In genomic region chr15:102981379-102982288, GRCm38 (mm10) we compare ENCODE assay signal across 8 mouse cellular contexts. TPM values are rescaled to one million over a fixed set of nuclear protein-coding genes. Genes with fewer than 3 reads are reported as not detected.
DNase-seq lines count a peak whose midpoint lies in the region; ATAC-seq and TF ChIP-seq lines count a peak whose summit lies in the region.

No protein-coding gene starts in this region.

- TF ChIP-seq CTCF in Patski (IDR thresholded peaks at IDR 0.05): no peak
- no peak for TF ChIP-seq CTCF in heart, postnatal 0 days (IDR thresholded peaks at IDR 0.05; ENCODE audit: low read depth)

- POLR2A ChIA-PET in Patski (lab: Charles Lee): interaction anchor here (1.0 kb wide), 1 partner anchor 112 kb away, joined by 3 read pairs; no protein-coding TSS in a partner anchor

- peak overlapping the region; percentile 35 for H3K4me2 ChIP-seq in heart, postnatal 0 days (ENCODE audit: low read depth, low read length)
- H3K4me2 ChIP-seq in liver, embryonic 11.5 days: peak overlapping the region; percentile 57

- no peaks in the 10 kb centered on the region for H3K36me3 ChIP-seq in heart, postnatal 0 days (replicated peaks; ENCODE audit: control insufficient read depth, insufficient read depth, low read length)
- H3K36me3 ChIP-seq in liver, embryonic 11.5 days (ENCODE audit: control insufficient read depth, insufficient read depth, low read length): no peaks in the 10 kb centered on the region

- ATAC-seq in Patski: peak; percentile 28
- no peak for ATAC-seq in heart, postnatal 0 days (ENCODE audit: insufficient read depth, low read depth)
- no peak for ATAC-seq in liver, embryonic 11.5 days (replicated peaks; ENCODE audit: low FRiP score)

- peaks cover 12% of the 10 kb centered on the region for H3K4me1 ChIP-seq in heart, postnatal 0 days (ENCODE audit: control insufficient read depth, insufficient read depth)
- H3K4me1 ChIP-seq in liver, embryonic 11.5 days (replicated peaks; ENCODE audit: control insufficient read depth, insufficient read depth, low read length): peaks cover 4% of the 10 kb centered on the region

- no peak for TF ChIP-seq EP300 in heart, postnatal 0 days (IDR thresholded peaks at IDR 0.05; ENCODE audit: low read depth)

- 1% methylated on average over 88 of the region's 88 CpGs for WGBS in heart, postnatal 0 days
- WGBS in liver, embryonic 11.5 days: under 1% methylated on average over 88 of the region's 88 CpGs

- CTCF ChIA-PET in Patski (lab: Charles Lee): interaction anchor here (0.9 to 8.2 kb wide), 5 partner anchors 15 to 197 kb away, joined by 3 to 63 read pairs (median 3); partner anchors contain the start of gene Hoxc10

- H3K27me3 ChIP-seq in Patski: no peaks in the 10 kb centered on the region
- peaks cover 99% of the 10 kb centered on the region for H3K27me3 ChIP-seq in heart, postnatal 0 days (ENCODE audit: control insufficient read depth, insufficient read depth, low read length)
- H3K27me3 ChIP-seq in liver, embryonic 11.5 days (replicated peaks; ENCODE audit: control insufficient read depth, insufficient read depth, low read length): peaks cover 100% of the 10 kb centered on the region

- in situ Hi-C loops in Patski (cut with MboI; ENCODE audit: low pct_unique_long_range_greater_than_20kb): loop anchor here (10.0 kb wide), 1 partner anchor 333 kb away; the partner anchor contains the start of gene Gpr84

- peak overlapping the region; percentile 29 for H3K4me3 ChIP-seq in heart, postnatal 0 days (ENCODE audit: low read depth, low read length)
- peak overlapping the region; percentile 33 for H3K4me3 ChIP-seq in liver, embryonic 11.5 days (ENCODE audit: low read depth, low read length)

- no peaks in the 10 kb centered on the region for H3K9me3 ChIP-seq in heart, postnatal 0 days (replicated peaks; ENCODE audit: control insufficient read depth, low read length)
- no peaks in the 10 kb centered on the region for H3K9me3 ChIP-seq in liver, embryonic 11.5 days (ENCODE audit: control insufficient read depth, low read length)

- DNase-seq in heart, adult 11 months: peak; percentile 90
- no peak for DNase-seq in heart, postnatal 4 days
- DNase-seq in Patski (ENCODE audit: low read depth, low spot score): no peak
- no peak for DNase-seq in heart, postnatal 0 days (ENCODE audit: low spot score)
- DNase-seq in liver, embryonic 11.5 days (ENCODE audit: low spot score): no peak
- no peak for DNase-seq in natural killer cell, adult 2 months (ENCODE audit: low spot score in 2 of 2)
- no peak for DNase-seq in urinary bladder, postnatal 36 days (ENCODE audit: low spot score in 2 of 2)
- no peak for DNase-seq in adrenal gland, postnatal 25 days

- H3K9ac ChIP-seq in heart, postnatal 0 days (replicated peaks; ENCODE audit: low read depth, low read length): no peak overlapping the region
- H3K9ac ChIP-seq in liver, embryonic 11.5 days (ENCODE audit: low read depth, low read length): no peak overlapping the region

- no peak overlapping the region for H3K27ac ChIP-seq in heart, postnatal 0 days (ENCODE audit: low read depth)
- H3K27ac ChIP-seq in liver, embryonic 11.5 days (ENCODE audit: low read depth, low read length): no peak overlapping the region

RNA-seq across cellular contexts. Expression of gene Hoxc9, which starts 5.4 kb away (rescaled TPM):
- total RNA-seq in heart, postnatal 4 days (2021): not detected
- 5.8 TPM for polyA plus RNA-seq in Patski (2021)
- not detected in 2 replicates for total RNA-seq in heart, postnatal 0 days (2014; rRNA removed; ENCODE audit: low replicate concordance)
- not detected in 2 replicates for polyA plus RNA-seq in heart, postnatal 0 days (2015; fragmentation: Nextera tagmentation; extraction: Ambion mirVana)
- polyA plus RNA-seq in liver, embryonic 11.5 days (2014; fragmentation: Nextera tagmentation; extraction: Ambion mirVana): 0.22 and 0.49 TPM in 2 replicates
- 0.85 and 1.5 TPM in 2 replicates for total RNA-seq in adrenal gland, postnatal 25 days (2021)

RNA-seq across cellular contexts. Expression of gene Hoxc8, which starts 8.8 kb away (rescaled TPM):
- total RNA-seq in heart, postnatal 4 days (2021): not detected
- 0.41 TPM for polyA plus RNA-seq in Patski (2021)
- not detected in 2 replicates for total RNA-seq in heart, postnatal 0 days (2014; rRNA removed; ENCODE audit: low replicate concordance)
- not detected in 2 replicates for polyA plus RNA-seq in heart, postnatal 0 days (2015; fragmentation: Nextera tagmentation; extraction: Ambion mirVana)
- polyA plus RNA-seq in liver, embryonic 11.5 days (2014; fragmentation: Nextera tagmentation; extraction: Ambion mirVana): 1.3 and 1.9 TPM in 2 replicates
- total RNA-seq in adrenal gland, postnatal 25 days (2021): 21.5 and 26.7 TPM in 2 replicates

RNA-seq across cellular contexts. Expression of gene Hoxc5, which starts 14.4 kb away (rescaled TPM):
- not detected for total RNA-seq in heart, postnatal 4 days (2021)
- polyA plus RNA-seq in Patski (2021): 0.56 TPM
- total RNA-seq in heart, postnatal 0 days (2014; rRNA removed; ENCODE audit: low replicate concordance): 0.15 TPM in 1 of 2 replicates, not detected in the other
- not detected in 2 replicates for polyA plus RNA-seq in heart, postnatal 0 days (2015; fragmentation: Nextera tagmentation; extraction: Ambion mirVana)
- polyA plus RNA-seq in liver, embryonic 11.5 days (2014; fragmentation: Nextera tagmentation; extraction: Ambion mirVana): 4.1 and 5.3 TPM in 2 replicates
- total RNA-seq in adrenal gland, postnatal 25 days (2021): 7.6 and 9.0 TPM in 2 replicates

RNA-seq across cellular contexts. Expression of gene Hoxc10, which starts 15.0 kb away (rescaled TPM):
- total RNA-seq in heart, postnatal 4 days (2021): not detected
- 4.5 TPM for polyA plus RNA-seq in Patski (2021)
- not detected in 2 replicates for total RNA-seq in heart, postnatal 0 days (2014; rRNA removed; ENCODE audit: low replicate concordance)
- polyA plus RNA-seq in heart, postnatal 0 days (2015; fragmentation: Nextera tagmentation; extraction: Ambion mirVana): not detected in 2 replicates
- polyA plus RNA-seq in liver, embryonic 11.5 days (2014; fragmentation: Nextera tagmentation; extraction: Ambion mirVana): 0.18 and 0.43 TPM in 2 replicates
- 0.36 and 0.48 TPM in 2 replicates for total RNA-seq in adrenal gland, postnatal 25 days (2021)

RNA-seq across cellular contexts. Expression of gene Hoxc6, which starts 16.4 kb away (rescaled TPM):
- under 1 TPM in 1 of 2 experiments, not detected in 1; 0.16 TPM for total RNA-seq in heart, postnatal 4 days (2021)
- polyA plus RNA-seq in Patski (2021): 1.8 TPM
- total RNA-seq in heart, postnatal 0 days (2014; rRNA removed; ENCODE audit: low replicate concordance): not detected in 2 replicates
- 0.12 TPM in 1 of 2 replicates, not detected in the other for polyA plus RNA-seq in heart, postnatal 0 days (2015; fragmentation: Nextera tagmentation; extraction: Ambion mirVana)
- polyA plus RNA-seq in liver, embryonic 11.5 days (2014; fragmentation: Nextera tagmentation; extraction: Ambion mirVana): 1.3 and 1.5 TPM in 2 replicates
- total RNA-seq in adrenal gland, postnatal 25 days (2021): 59.4 and 68.1 TPM in 2 replicates

Comparison
In these comparisons a context has a peak if more than half of its experiments do, and no peak if none do; other contexts are left out.
1. RNA of gene Hoxc8, which starts 8.8 kb away (total RNA-seq): 21.5 to 26.7 TPM in adrenal gland, postnatal 25 days; not detected in heart, postnatal 4 days and not detected in heart, postnatal 0 days; every median in the first group is over 10 times any median in the second.